Mouse (Mus musculus): ENCODE results near the gene Tcp11l2. TPM values are rescaled to one million over a fixed set of nuclear protein-coding genes. Genes with fewer than 3 reads are reported as not detected.

Gene Tcp11l2
- 23.1 TPM for polyA plus RNA-seq (2015; fragmentation: Illumina TruSeq; extraction: RNeasy Lipid Tissue Mini Kit (QIAGEN cat#74804); ENCODE audit: low read depth, low replicate concordance)

GRCm38 (mm10) chr10:84576395-84577070, at the start of gene Tcp11l2:
TSS of gene Tcp11l2 (plus strand) at chr10:84576626.

GRCm38 (mm10) chr10:84533912-84534671, 42.3 kb upstream of the Tcp11l2 start, which contains the start of gene Ckap4:
TSS of gene Ckap4 (minus strand) at chr10:84534062.

GRCm38 (mm10) chr10:84621826-84622790, 45.7 kb downstream of the Tcp11l2 start, which contains the start of gene Polr3b:
TSS of gene Polr3b (plus strand) at chr10:84622292.

Other genes starting within 250 kb of the Tcp11l2 start
- 32.7 TPM for gene Nuak1, start 136.0 kb upstream of the Tcp11l2 start, polyA plus RNA-seq (2015; fragmentation: Illumina TruSeq; extraction: RNeasy Lipid Tissue Mini Kit (QIAGEN cat#74804); ENCODE audit: low read depth, low replicate concordance)
- 18.5 TPM for gene Ckap4, start 42.6 kb upstream of the Tcp11l2 start, polyA plus RNA-seq (2015; fragmentation: Illumina TruSeq; extraction: RNeasy Lipid Tissue Mini Kit (QIAGEN cat#74804); ENCODE audit: low read depth, low replicate concordance)
- gene Polr3b, start 45.7 kb downstream of the Tcp11l2 start, polyA plus RNA-seq (2015; fragmentation: Illumina TruSeq; extraction: RNeasy Lipid Tissue Mini Kit (QIAGEN cat#74804); ENCODE audit: low read depth, low replicate concordance): 8.6 TPM
- 11.3 TPM for gene Rfx4, start 179.4 kb downstream of the Tcp11l2 start, polyA plus RNA-seq (2015; fragmentation: Illumina TruSeq; extraction: RNeasy Lipid Tissue Mini Kit (QIAGEN cat#74804); ENCODE audit: low read depth, low replicate concordance)

Data from brain, adult 10 weeks (tissue).